Mouse (Mus musculus): Measurements from ENCODE around the gene Pln. TPM values are rescaled to one million over a fixed set of nuclear protein-coding genes. Genes with fewer than 3 reads are reported as not detected.

Pln gene
- 1.1 and 1.2 TPM in 2 replicates for polyA plus RNA-seq (2014; fragmentation: Nextera tagmentation; extraction: Ambion mirVana)

DNA sequence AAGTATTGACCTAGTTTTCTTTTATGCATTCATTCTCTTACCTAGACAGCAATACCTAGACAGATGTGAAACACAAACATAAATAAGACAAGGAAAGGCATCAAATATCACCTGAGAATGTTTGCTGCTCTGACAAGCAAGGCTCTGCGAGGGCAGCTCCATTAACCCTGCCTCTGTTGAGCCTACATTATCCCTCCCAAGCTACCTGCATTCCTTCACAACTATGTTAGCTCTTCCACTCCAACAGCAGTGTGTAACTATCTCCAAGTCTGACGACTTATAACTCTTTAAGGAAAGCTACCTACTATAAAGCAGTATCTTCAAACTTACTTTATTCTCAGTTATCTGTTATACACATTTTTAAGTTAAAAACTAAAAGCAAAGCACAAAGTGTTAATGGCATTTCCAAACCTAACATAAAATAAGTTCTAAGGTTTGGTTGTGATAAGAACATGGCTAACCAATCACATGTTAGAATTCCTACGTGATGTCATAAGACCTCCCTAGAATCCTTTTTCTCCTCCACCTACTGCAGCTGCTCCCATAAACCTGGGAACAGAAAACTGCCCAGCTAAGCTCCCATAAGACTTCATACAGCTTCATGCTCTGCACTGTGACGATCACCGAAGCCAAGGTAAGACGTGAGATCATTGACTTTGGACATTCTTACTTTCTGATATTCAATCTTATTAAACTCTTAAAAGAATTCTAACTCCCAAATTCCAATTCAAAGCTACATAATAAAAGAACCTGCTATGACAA is at the start of gene Pln:
Gene Pln, plus strand, starts transcription at position 506 of the 762 bp plus-strand sequence.
- Histone ChIP-seq H3K9me3 (ENCODE audit: control insufficient read depth, low read length) (no peaks in the 10 kb centered on the region), H3K9ac (replicated peaks; ENCODE audit: low read length) (no peak within 1 kb of the TSS), H3K4me3 (replicated peaks; ENCODE audit: low read depth, low read length) (no peak within 1 kb of the TSS), H3K4me1 (ENCODE audit: control insufficient read depth, insufficient read depth, low read length) (no peaks in the 10 kb centered on the region), H3K27ac (replicated peaks; ENCODE audit: low read depth, low read length) (no peak within 1 kb of the TSS), H3K27me3 (ENCODE audit: control insufficient read depth, insufficient read depth, low read length) (no peaks in the 10 kb centered on the region), H3K36me3 (ENCODE audit: control insufficient read depth, insufficient read depth, low read length) (no peaks in the 10 kb centered on the region), H3K4me2 (ENCODE audit: low read length) (no peak within 1 kb of the TSS)
- DNase-seq: no peak
- ATAC-seq (ENCODE audit: low FRiP score, low TSS enrichment): no peak
- 86% methylated on average over 6 of the region's 6 CpGs for WGBS

DNA sequence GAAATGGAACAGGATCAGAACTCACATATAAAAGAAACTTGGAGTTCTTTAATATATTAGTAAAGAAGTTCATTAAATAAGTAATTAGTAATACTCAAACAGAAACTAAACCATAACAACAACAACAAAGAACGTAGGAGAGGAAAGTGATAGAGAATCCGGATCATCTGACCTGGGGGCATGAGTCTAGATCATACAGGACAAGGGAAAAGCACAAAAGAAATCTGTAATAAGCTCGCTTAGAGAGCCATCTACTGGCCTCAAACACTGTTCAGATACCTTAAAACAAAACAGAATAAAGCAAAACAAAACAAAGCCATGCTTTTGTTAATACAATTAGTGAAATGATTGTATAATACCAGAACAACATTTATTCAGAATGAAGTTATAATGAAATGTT is 31.6 kb upstream of the Pln start:
- ATAC-seq (ENCODE audit: low FRiP score, low TSS enrichment) (peak; percentile 37; the same call in 1 of the 2 replicates), DNase-seq (peak; percentile 82)
- no peak overlapping the region for H3K9ac ChIP-seq (replicated peaks; ENCODE audit: low read length)
- H3K4me1 ChIP-seq (ENCODE audit: control insufficient read depth, insufficient read depth, low read length): no peaks in the 10 kb centered on the region
- H3K4me2 ChIP-seq (ENCODE audit: low read length): no peak overlapping the region
- no peaks in the 10 kb centered on the region for H3K27me3 ChIP-seq (ENCODE audit: control insufficient read depth, insufficient read depth, low read length)
- WGBS: 40% methylated on average over 3 of the region's 3 CpGs
- no peak overlapping the region for H3K4me3 ChIP-seq (replicated peaks; ENCODE audit: low read depth, low read length)
- no peak overlapping the region for H3K27ac ChIP-seq (replicated peaks; ENCODE audit: low read depth, low read length)
- H3K36me3 ChIP-seq (ENCODE audit: control insufficient read depth, insufficient read depth, low read length): no peaks in the 10 kb centered on the region
- H3K9me3 ChIP-seq (ENCODE audit: control insufficient read depth, low read length): no peaks in the 10 kb centered on the region

DNA sequence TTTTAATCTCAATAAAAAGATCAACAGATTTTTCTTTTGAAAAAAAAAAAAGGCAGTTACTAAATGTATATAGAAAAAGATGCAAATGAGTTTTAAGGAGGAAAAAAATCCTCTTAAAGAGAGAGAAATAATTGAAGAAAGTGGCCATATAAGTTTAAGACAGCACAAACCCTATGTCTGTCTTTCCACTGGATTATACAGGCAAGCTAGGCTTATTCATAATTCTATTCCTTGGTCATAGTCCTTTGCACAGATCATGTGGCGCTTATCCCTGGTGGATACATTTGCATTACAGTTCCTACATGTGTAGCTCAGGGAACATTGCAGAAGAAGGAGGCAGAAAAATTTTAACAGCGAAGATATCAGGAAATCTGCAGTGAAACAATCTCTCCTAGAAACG is 30.8 kb upstream of the Pln start:
- no peak overlapping the region for H3K9ac ChIP-seq (replicated peaks; ENCODE audit: low read length)
- H3K27ac ChIP-seq (replicated peaks; ENCODE audit: low read depth, low read length): no peak overlapping the region
- no peak overlapping the region for H3K4me2 ChIP-seq (ENCODE audit: low read length)
- ATAC-seq (ENCODE audit: low FRiP score, low TSS enrichment) (no peak), DNase-seq (no peak)
- H3K4me3 ChIP-seq (replicated peaks; ENCODE audit: low read depth, low read length): no peak overlapping the region
- H3K27me3 ChIP-seq (ENCODE audit: control insufficient read depth, insufficient read depth, low read length): no peaks in the 10 kb centered on the region
- no peaks in the 10 kb centered on the region for H3K9me3 ChIP-seq (ENCODE audit: control insufficient read depth, low read length)
- no peaks in the 10 kb centered on the region; the same call in 1 of the 2 replicates for H3K36me3 ChIP-seq (ENCODE audit: control insufficient read depth, insufficient read depth, low read length)
- WGBS: 90% methylated on average over 3 of the region's 3 CpGs
- no peaks in the 10 kb centered on the region for H3K4me1 ChIP-seq (ENCODE audit: control insufficient read depth, insufficient read depth, low read length)

DNA sequence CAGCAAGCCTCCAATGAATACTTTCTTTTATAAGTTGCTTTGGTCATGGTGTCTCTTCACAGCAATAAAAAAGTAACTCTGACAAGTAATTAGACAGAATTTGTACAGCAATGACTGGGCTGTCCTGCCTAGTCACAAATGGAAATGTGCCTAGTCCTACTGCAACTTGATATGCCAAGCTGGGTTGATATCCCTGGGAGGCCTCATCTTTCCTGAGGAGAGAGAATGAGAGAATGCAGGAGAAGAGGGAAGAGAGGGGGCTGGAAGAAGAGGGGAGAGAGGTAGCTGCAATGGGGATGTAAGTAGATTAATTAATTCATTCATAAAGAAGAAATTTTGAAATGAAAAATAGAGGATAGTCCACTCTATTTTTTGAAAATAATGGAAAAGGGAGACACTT is 14.1 kb upstream of the Pln start:
- no peak overlapping the region for H3K27ac ChIP-seq (replicated peaks; ENCODE audit: low read depth, low read length)
- no peak overlapping the region for H3K4me3 ChIP-seq (replicated peaks; ENCODE audit: low read depth, low read length)
- H3K4me1 ChIP-seq (ENCODE audit: control insufficient read depth, insufficient read depth, low read length): no peaks in the 10 kb centered on the region
- no peak overlapping the region for H3K9ac ChIP-seq (replicated peaks; ENCODE audit: low read length)
- H3K27me3 ChIP-seq (ENCODE audit: control insufficient read depth, insufficient read depth, low read length): no peaks in the 10 kb centered on the region
- H3K9me3 ChIP-seq (ENCODE audit: control insufficient read depth, low read length): no peaks in the 10 kb centered on the region
- no peak overlapping the region for H3K4me2 ChIP-seq (ENCODE audit: low read length)
- DNase-seq (no peak), ATAC-seq (ENCODE audit: low FRiP score, low TSS enrichment) (no peak)
- no peaks in the 10 kb centered on the region for H3K36me3 ChIP-seq (ENCODE audit: control insufficient read depth, insufficient read depth, low read length)

DNA sequence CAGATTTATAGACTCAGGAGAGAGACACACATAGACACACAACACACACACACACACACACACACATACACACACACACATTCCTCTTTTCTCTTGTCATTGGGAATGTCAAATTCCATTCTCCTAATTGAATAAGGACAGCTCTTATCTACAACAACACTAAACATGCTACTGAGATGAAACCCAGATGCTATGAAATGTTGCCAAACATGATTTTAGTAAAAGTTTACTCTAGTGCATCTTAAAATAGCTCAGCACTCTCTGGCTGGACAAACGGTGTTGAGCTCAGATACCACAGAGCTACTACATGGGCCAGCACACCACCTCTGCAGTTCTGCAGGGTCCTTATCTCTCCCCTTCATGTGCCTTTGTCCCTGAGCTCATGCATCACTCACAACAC is 12.8 kb upstream of the Pln start:
- Histone ChIP-seq H3K4me2 (ENCODE audit: low read length) (no peak overlapping the region), H3K4me3 (replicated peaks; ENCODE audit: low read depth, low read length) (no peak overlapping the region), H3K4me1 (ENCODE audit: control insufficient read depth, insufficient read depth, low read length) (no peaks in the 10 kb centered on the region), H3K9me3 (ENCODE audit: control insufficient read depth, low read length) (no peaks in the 10 kb centered on the region), H3K36me3 (ENCODE audit: control insufficient read depth, insufficient read depth, low read length) (no peaks in the 10 kb centered on the region), H3K27ac (replicated peaks; ENCODE audit: low read depth, low read length) (no peak overlapping the region), H3K27me3 (ENCODE audit: control insufficient read depth, insufficient read depth, low read length) (no peaks in the 10 kb centered on the region), H3K9ac (replicated peaks; ENCODE audit: low read length) (no peak overlapping the region)
- WGBS: 94% methylated on average over 1 of the region's 1 CpGs
- ATAC-seq (ENCODE audit: low FRiP score, low TSS enrichment): no peak
- no peak for DNase-seq

DNA sequence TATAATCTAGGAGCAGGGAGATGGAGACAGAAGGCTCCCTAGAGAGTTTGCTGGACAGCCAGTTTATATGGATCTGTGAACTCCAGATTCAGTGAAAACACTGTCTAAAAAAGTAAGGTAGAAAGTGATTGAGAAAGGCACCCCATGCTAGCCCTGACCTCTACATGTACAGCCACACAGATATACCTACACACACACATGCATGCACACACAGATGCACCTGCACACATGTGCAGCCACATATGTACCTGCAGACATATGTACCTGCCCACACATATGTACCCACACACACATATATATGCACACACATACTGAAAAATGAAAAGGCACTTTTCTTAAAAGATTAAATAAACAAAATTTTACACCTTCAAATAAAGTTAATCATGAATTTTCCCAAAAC is 11.1 kb upstream of the Pln start:
- no peaks in the 10 kb centered on the region for H3K27me3 ChIP-seq (ENCODE audit: control insufficient read depth, insufficient read depth, low read length)
- no peak overlapping the region for H3K4me2 ChIP-seq (ENCODE audit: low read length)
- H3K27ac ChIP-seq (replicated peaks; ENCODE audit: low read depth, low read length): no peak overlapping the region
- DNase-seq (no peak), ATAC-seq (ENCODE audit: low FRiP score, low TSS enrichment) (no peak)
- H3K4me1 ChIP-seq (ENCODE audit: control insufficient read depth, insufficient read depth, low read length): no peaks in the 10 kb centered on the region
- no peaks in the 10 kb centered on the region for H3K9me3 ChIP-seq (ENCODE audit: control insufficient read depth, low read length)
- no peak overlapping the region for H3K9ac ChIP-seq (replicated peaks; ENCODE audit: low read length)
- no peak overlapping the region for H3K4me3 ChIP-seq (replicated peaks; ENCODE audit: low read depth, low read length)
- H3K36me3 ChIP-seq (ENCODE audit: control insufficient read depth, insufficient read depth, low read length): no peaks in the 10 kb centered on the region

DNA sequence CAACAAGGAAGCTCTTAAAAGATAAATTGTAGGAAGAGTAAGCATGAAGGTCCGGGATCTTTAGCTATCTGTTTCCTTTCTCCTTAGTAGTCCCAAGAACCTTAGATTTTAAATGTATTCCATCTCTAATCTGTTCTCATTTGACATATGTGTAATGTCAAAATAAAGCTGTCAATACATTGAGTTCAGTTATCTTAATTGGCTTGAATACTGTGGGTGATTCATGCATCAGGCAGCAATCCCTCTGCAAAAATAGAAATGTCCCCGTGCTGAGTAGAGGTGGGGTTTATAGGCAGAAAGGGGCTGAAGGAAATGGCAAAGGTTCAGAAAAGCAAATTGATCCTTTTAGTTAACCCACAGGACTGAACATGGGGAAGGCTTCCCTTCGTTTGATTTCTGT is 8.2 kb upstream of the Pln start:
- ATAC-seq (ENCODE audit: low FRiP score, low TSS enrichment) (no peak), DNase-seq (no peak)
- Histone ChIP-seq H3K27ac (replicated peaks; ENCODE audit: low read depth, low read length) (no peak overlapping the region), H3K9ac (replicated peaks; ENCODE audit: low read length) (no peak overlapping the region), H3K4me1 (ENCODE audit: control insufficient read depth, insufficient read depth, low read length) (no peaks in the 10 kb centered on the region), H3K4me3 (replicated peaks; ENCODE audit: low read depth, low read length) (no peak overlapping the region), H3K27me3 (ENCODE audit: control insufficient read depth, insufficient read depth, low read length) (no peaks in the 10 kb centered on the region), H3K9me3 (ENCODE audit: control insufficient read depth, low read length) (no peaks in the 10 kb centered on the region), H3K36me3 (ENCODE audit: control insufficient read depth, insufficient read depth, low read length) (no peaks in the 10 kb centered on the region), H3K4me2 (ENCODE audit: low read length) (no peak overlapping the region)
- WGBS: 85% methylated on average over 3 of the region's 3 CpGs

DNA sequence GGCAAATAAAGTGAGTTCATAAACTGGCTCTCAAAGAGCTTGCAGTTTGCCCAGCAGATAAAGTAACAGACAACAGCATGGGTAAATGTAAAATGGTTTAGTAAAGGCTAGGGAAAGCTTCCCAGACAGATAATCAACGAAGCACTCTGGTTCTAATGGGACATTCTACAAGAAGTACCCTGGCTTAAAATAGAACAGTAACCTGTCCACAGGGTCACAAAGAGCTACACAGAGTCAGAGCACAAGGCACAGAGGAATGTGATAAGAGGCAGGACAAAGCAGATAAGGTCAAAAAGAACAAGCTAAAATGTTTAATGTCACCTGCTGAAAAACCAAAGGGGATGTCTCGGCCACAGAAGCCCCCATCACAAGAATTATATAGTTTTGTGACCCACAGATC is 4.7 kb upstream of the Pln start:
- no peaks in the 10 kb centered on the region for H3K36me3 ChIP-seq (ENCODE audit: control insufficient read depth, insufficient read depth, low read length)
- H3K4me2 ChIP-seq (ENCODE audit: low read length): no peak overlapping the region
- no peaks in the 10 kb centered on the region for H3K4me1 ChIP-seq (ENCODE audit: control insufficient read depth, insufficient read depth, low read length)
- ATAC-seq (ENCODE audit: low FRiP score, low TSS enrichment) (no peak), DNase-seq (no peak)
- H3K9ac ChIP-seq (replicated peaks; ENCODE audit: low read length): no peak overlapping the region
- 92% methylated on average over 2 of the region's 2 CpGs for WGBS
- no peak overlapping the region for H3K4me3 ChIP-seq (replicated peaks; ENCODE audit: low read depth, low read length)
- no peaks in the 10 kb centered on the region for H3K27me3 ChIP-seq (ENCODE audit: control insufficient read depth, insufficient read depth, low read length)
- no peaks in the 10 kb centered on the region for H3K9me3 ChIP-seq (ENCODE audit: control insufficient read depth, low read length)
- no peak overlapping the region for H3K27ac ChIP-seq (replicated peaks; ENCODE audit: low read depth, low read length)

DNA sequence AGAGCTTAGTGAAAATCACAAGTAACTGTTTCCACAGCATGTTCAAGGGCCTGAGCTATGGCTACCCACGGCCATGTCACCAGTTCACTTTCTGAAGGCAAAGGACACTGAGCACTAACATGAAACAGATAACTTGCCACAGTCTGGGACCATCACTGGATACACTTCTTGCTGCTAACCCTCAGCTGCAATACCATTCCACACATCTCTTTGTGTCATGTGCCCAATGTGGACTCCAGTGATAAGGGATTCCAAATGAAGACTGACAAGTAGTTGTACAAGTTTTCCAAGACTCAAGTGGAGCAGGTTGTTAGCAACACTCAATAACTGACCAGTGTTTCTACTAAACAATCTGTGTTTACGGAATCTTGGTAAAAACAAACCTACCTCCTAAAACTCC is 2.2 kb upstream of the Pln start:
- no peaks in the 10 kb centered on the region for H3K36me3 ChIP-seq (ENCODE audit: control insufficient read depth, insufficient read depth, low read length)
- no peak overlapping the region for H3K4me3 ChIP-seq (replicated peaks; ENCODE audit: low read depth, low read length)
- H3K9me3 ChIP-seq (ENCODE audit: control insufficient read depth, low read length): no peaks in the 10 kb centered on the region
- no peak for DNase-seq
- no peak overlapping the region for H3K9ac ChIP-seq (replicated peaks; ENCODE audit: low read length)
- 92% methylated on average over 2 of the region's 2 CpGs for WGBS
- H3K27ac ChIP-seq (replicated peaks; ENCODE audit: low read depth, low read length): no peak overlapping the region
- no peaks in the 10 kb centered on the region for H3K27me3 ChIP-seq (ENCODE audit: control insufficient read depth, insufficient read depth, low read length)
- no peak overlapping the region for H3K4me2 ChIP-seq (ENCODE audit: low read length)
- H3K4me1 ChIP-seq (ENCODE audit: control insufficient read depth, insufficient read depth, low read length): no peaks in the 10 kb centered on the region
- ATAC-seq (ENCODE audit: low FRiP score, low TSS enrichment): no peak
